Mouse (Mus musculus) G1E (cell line): ENCODE results near the gene Gadd45b.

Experiments used
- CTCF ChIP-seq: IDR thresholded peaks from 2 replicates; pipeline ENCODE4 v1.5.1; 2012; ENCODE audit warnings: low read depth, low read length, inconsistent platforms, mixed read lengths
- GATA1 ChIP-seq: IDR thresholded peaks from 2 replicates; pipeline ENCODE4 v1.6.1; 2012; ENCODE audit warnings: borderline replicate concordance, low read length, inconsistent platforms, mixed read lengths
- GATA2 ChIP-seq: IDR thresholded peaks from 2 replicates; pipeline ENCODE4 v1.6.1; 2012; ENCODE audit warnings: low read depth, low read length, inconsistent platforms, borderline replicate concordance
- POLR2AphosphoS5 ChIP-seq: IDR thresholded peaks from 2 replicates; pipeline ENCODE4 v1.6.1; 2012; ENCODE audit warnings: low read depth, low read length, inconsistent platforms; ENCODE audit not compliant: insufficient replicate concordance
- TAL1 ChIP-seq: conservative IDR thresholded peaks from 2 replicates; pipeline ENCODE4 v1.6.1; 2012; ENCODE audit warnings: low read depth, low read length, inconsistent platforms, mixed read lengths

GRCm38 (mm10) chr10:80904004-80904693, 25.7 kb upstream of the Gadd45b start:
- no peak for TF ChIP-seq CTCF
- TF ChIP-seq GATA2: no peak
- TF ChIP-seq GATA1: no peak
- TF ChIP-seq TAL1: no peak
- no peak for TF ChIP-seq POLR2AphosphoS5
